Mouse (Mus musculus) lung, postnatal 0 days (tissue): ENCODE measurements at regions not wholly inside any gene's neighbourhood (a gene's known extent, or its start where the extent isn't known, plus 50 kb on each side); places are given as distances from the start of the nearest gene placed in this dataset.

Experiments used
- CTCF ChIP-seq: IDR thresholded peaks from 2 replicates; pipeline ENCODE4 v1.5.1; 2016; ENCODE audit warnings: antibody characterized with exemption, mild to moderate bottlenecking
- EP300 ChIP-seq: IDR thresholded peaks from 2 replicates; pipeline ENCODE4 v1.6.1; 2016; ENCODE audit warnings: antibody characterized with exemption, mild to moderate bottlenecking, control low read depth

GRCm38 (mm10) chr8:118050386-118050785 is 233.1 kb upstream of the Cdh13 start:
- TF ChIP-seq CTCF (no peak), EP300 (no peak)
